Mouse (Mus musculus): ENCODE data around the gene Tbcc. TPM values are rescaled to one million over a fixed set of nuclear protein-coding genes. Genes with fewer than 3 reads are reported as not detected.

Tbcc gene
- polyA plus RNA-seq, 1 experiment: 46.8 TPM

- no peak for TF ChIP-seq CEBPB (IDR thresholded peaks at IDR 0.05; ENCODE audit: low read depth)
- TF ChIP-seq MYOD1 (IDR thresholded peaks at IDR 0.05; ENCODE audit: control insufficient read depth, insufficient read length, low read depth): no peak
- no peak for TF ChIP-seq MYOG (IDR thresholded peaks at IDR 0.05; ENCODE audit: control insufficient read depth, extremely low read depth, insufficient read length)
- TF ChIP-seq FOSL1 (IDR thresholded peaks at IDR 0.05; ENCODE audit: insufficient read depth, low read length, poor library complexity, severe bottlenecking): no peak
- TF ChIP-seq CTCF (IDR thresholded peaks at IDR 0.05; ENCODE audit: control insufficient read depth, insufficient read depth, insufficient read length): no peak
- TF ChIP-seq USF1 (IDR thresholded peaks at IDR 0.05; ENCODE audit: low read depth): no peak
- no peak for TF ChIP-seq MAX (IDR thresholded peaks at IDR 0.05)
- peaks cover 44% of the 10 kb centered on the region for H3K79me2 ChIP-seq (ENCODE audit: control insufficient read depth, insufficient read depth)
- peak overlapping the region; percentile 50 for H3ac ChIP-seq (ENCODE audit: control insufficient read depth, insufficient read length, low read depth)
- peak overlapping the region; percentile 97 for H3K4me3 ChIP-seq (ENCODE audit: insufficient read depth, poor library complexity, severe bottlenecking)
- peaks cover 34% of the 10 kb centered on the region for H3K79me3 ChIP-seq (ENCODE audit: low read depth)
- peaks cover 3% of the 10 kb centered on the region for H3K36me3 ChIP-seq (ENCODE audit: control insufficient read depth, insufficient read depth)
- H3K27me3 ChIP-seq (ENCODE audit: control insufficient read depth, insufficient read depth, insufficient read length): no peaks in the 10 kb centered on the region
Measured at GRCm38 (mm10) chr17:46855328-46856106, 35.0 kb upstream of the Tbcc start.

GRCm38 (mm10) chr17:46856107-46856388 lies 34.4 kb upstream of the Tbcc start:
- Histone ChIP-seq H3ac (ENCODE audit: control insufficient read depth, insufficient read length, low read depth) (peak overlapping the region; percentile 92), H3K27me3 (ENCODE audit: control insufficient read depth, insufficient read depth, insufficient read length) (no peaks in the 10 kb centered on the region), H3K79me3 (ENCODE audit: low read depth) (peaks cover 34% of the 10 kb centered on the region), H3K79me2 (ENCODE audit: control insufficient read depth, insufficient read depth) (peaks cover 44% of the 10 kb centered on the region), H3K36me3 (ENCODE audit: control insufficient read depth, insufficient read depth) (peaks cover 3% of the 10 kb centered on the region), H3K4me3 (ENCODE audit: insufficient read depth, poor library complexity, severe bottlenecking) (peak overlapping the region; percentile 97)
- TF ChIP-seq MYOG (IDR thresholded peaks at IDR 0.05; ENCODE audit: control insufficient read depth, extremely low read depth, insufficient read length): no peak
- no peak for TF ChIP-seq USF1 (IDR thresholded peaks at IDR 0.05; ENCODE audit: low read depth)
- TF ChIP-seq MAX (IDR thresholded peaks at IDR 0.05): no peak
- TF ChIP-seq CEBPB (IDR thresholded peaks at IDR 0.05; ENCODE audit: low read depth): no peak
- no peak for TF ChIP-seq MYOD1 (IDR thresholded peaks at IDR 0.05; ENCODE audit: control insufficient read depth, insufficient read length, low read depth)
- no peak for TF ChIP-seq FOSL1 (IDR thresholded peaks at IDR 0.05; ENCODE audit: insufficient read depth, low read length, poor library complexity, severe bottlenecking)
- no peak for TF ChIP-seq CTCF (IDR thresholded peaks at IDR 0.05; ENCODE audit: control insufficient read depth, insufficient read depth, insufficient read length)

- Histone ChIP-seq H3K4me3 (ENCODE audit: insufficient read depth, poor library complexity, severe bottlenecking) (peak overlapping the region; percentile 97), H3K79me2 (ENCODE audit: control insufficient read depth, insufficient read depth) (peaks cover 44% of the 10 kb centered on the region), H3K27me3 (ENCODE audit: control insufficient read depth, insufficient read depth, insufficient read length) (no peaks in the 10 kb centered on the region), H3K79me3 (ENCODE audit: low read depth) (peaks cover 34% of the 10 kb centered on the region), H3K36me3 (ENCODE audit: control insufficient read depth, insufficient read depth) (peaks cover 3% of the 10 kb centered on the region), H3ac (ENCODE audit: control insufficient read depth, insufficient read length, low read depth) (peak overlapping the region; percentile 99)
- TF ChIP-seq MAX (IDR thresholded peaks at IDR 0.05) (peak; percentile 7), MYOG (IDR thresholded peaks at IDR 0.05; ENCODE audit: control insufficient read depth, extremely low read depth, insufficient read length) (no peak)
Measured at GRCm38 (mm10) chr17:46856471-46857360, 33.8 kb upstream of the Tbcc start.

GRCm38 (mm10) chr17:46857361-46857902 lies 33.1 kb upstream of the Tbcc start:
- Histone ChIP-seq H3K79me3 (ENCODE audit: low read depth) (peaks cover 34% of the 10 kb centered on the region), H3K36me3 (ENCODE audit: control insufficient read depth, insufficient read depth) (peaks cover 3% of the 10 kb centered on the region), H3K4me3 (ENCODE audit: insufficient read depth, poor library complexity, severe bottlenecking) (peak overlapping the region; percentile 97), H3K27me3 (ENCODE audit: control insufficient read depth, insufficient read depth, insufficient read length) (no peaks in the 10 kb centered on the region), H3ac (ENCODE audit: control insufficient read depth, insufficient read length, low read depth) (peak overlapping the region; percentile 99), H3K79me2 (ENCODE audit: control insufficient read depth, insufficient read depth) (peaks cover 44% of the 10 kb centered on the region)
- no peak for TF ChIP-seq CTCF (IDR thresholded peaks at IDR 0.05; ENCODE audit: control insufficient read depth, insufficient read depth, insufficient read length)
- TF ChIP-seq MYOG (IDR thresholded peaks at IDR 0.05; ENCODE audit: control insufficient read depth, extremely low read depth, insufficient read length): no peak
- no peak for TF ChIP-seq CEBPB (IDR thresholded peaks at IDR 0.05; ENCODE audit: low read depth)
- no peak for TF ChIP-seq MYOD1 (IDR thresholded peaks at IDR 0.05; ENCODE audit: control insufficient read depth, insufficient read length, low read depth)
- TF ChIP-seq MAX (IDR thresholded peaks at IDR 0.05): no peak
- TF ChIP-seq FOSL1 (IDR thresholded peaks at IDR 0.05; ENCODE audit: insufficient read depth, low read length, poor library complexity, severe bottlenecking): no peak
- TF ChIP-seq USF1 (IDR thresholded peaks at IDR 0.05; ENCODE audit: low read depth): no peak

GRCm38 (mm10) chr17:46857903-46858748 lies 32.4 kb upstream of the Tbcc start, which contains the start of gene Bicral:
Gene Bicral, minus strand, starts transcription at chr17:46858482.
- peak within 1 kb of the TSS; percentile 97 for H3K4me3 ChIP-seq (ENCODE audit: insufficient read depth, poor library complexity, severe bottlenecking)
- H3K79me2 ChIP-seq (ENCODE audit: control insufficient read depth, insufficient read depth): peaks cover 43% of the 10 kb centered on the region
- TF ChIP-seq MYOG (IDR thresholded peaks at IDR 0.05; ENCODE audit: control insufficient read depth, extremely low read depth, insufficient read length) (no peak), CEBPB (IDR thresholded peaks at IDR 0.05; ENCODE audit: low read depth) (no peak), USF1 (IDR thresholded peaks at IDR 0.05; ENCODE audit: low read depth) (no peak), FOSL1 (IDR thresholded peaks at IDR 0.05; ENCODE audit: insufficient read depth, low read length, poor library complexity, severe bottlenecking) (no peak), CTCF (IDR thresholded peaks at IDR 0.05; ENCODE audit: control insufficient read depth, insufficient read depth, insufficient read length) (no peak), MAX (IDR thresholded peaks at IDR 0.05) (no peak), MYOD1 (IDR thresholded peaks at IDR 0.05; ENCODE audit: control insufficient read depth, insufficient read length, low read depth) (no peak)
- H3K36me3 ChIP-seq (ENCODE audit: control insufficient read depth, insufficient read depth): peaks cover 3% of the 10 kb centered on the region
- no peaks in the 10 kb centered on the region for H3K27me3 ChIP-seq (ENCODE audit: control insufficient read depth, insufficient read depth, insufficient read length)
- peak within 1 kb of the TSS; percentile 99 for H3ac ChIP-seq (ENCODE audit: control insufficient read depth, insufficient read length, low read depth)
- peaks cover 34% of the 10 kb centered on the region for H3K79me3 ChIP-seq (ENCODE audit: low read depth)
